Mouse (Mus musculus): ENCODE results near the gene P2ry13.
A peak's percentile ranks its signal among the peaks of the same experiment; 100 is the strongest.

GRCm38 (mm10) chr3:59169215-59169614 lies 41.5 kb downstream of the P2ry13 start:
- TF ChIP-seq POLR2A (IDR thresholded peaks at IDR 0.05; ENCODE audit: low read depth, low read length) (no peak), NRF1 (IDR thresholded peaks at IDR 0.05; ENCODE audit: low read depth, low read length) (no peak), POLR2AphosphoS2 (IDR thresholded peaks at IDR 0.05; ENCODE audit: low read depth, low read length) (no peak), MAX (IDR thresholded peaks at IDR 0.05; ENCODE audit: low read length) (no peak), EP300 (IDR thresholded peaks at IDR 0.05; ENCODE audit: low read length) (no peak), USF1 (IDR thresholded peaks at IDR 0.05; ENCODE audit: low read depth, low read length) (no peak), ETS1 (conservative IDR thresholded peaks at IDR 0.05; ENCODE audit: low read depth, low read length) (no peak), RCOR1 (conservative IDR thresholded peaks at IDR 0.05; ENCODE audit: low read depth, low read length) (no peak), CTCF (conservative IDR thresholded peaks at IDR 0.05 in 1 of 2, IDR thresholded peaks at IDR 0.05 in 1 of 2; ENCODE audit: low read depth in 2 of 2, low read length in 2 of 2) (peak in 1 of 2 experiments; percentile 54; a peak in 2 of 4 replicates), ZMIZ1 (IDR thresholded peaks at IDR 0.05; ENCODE audit: low read depth, low read length) (no peak), CHD2 (IDR thresholded peaks at IDR 0.05; ENCODE audit: low read length) (no peak), JUND (conservative IDR thresholded peaks at IDR 0.05; ENCODE audit: low read depth, low read length) (no peak), E2F4 (IDR thresholded peaks at IDR 0.05; ENCODE audit: insufficient replicate concordance, low read depth, low read length) (no peak)

All from CH12.LX (cell line).